Mouse (Mus musculus): ENCODE data around the gene Zfp768.
"Not testable (repeated sequence)": the region's sequence is repeated elsewhere in the genome, so short reads cannot be mapped to it uniquely, and the experiment has no call there.

Gene Zfp768

DNA sequence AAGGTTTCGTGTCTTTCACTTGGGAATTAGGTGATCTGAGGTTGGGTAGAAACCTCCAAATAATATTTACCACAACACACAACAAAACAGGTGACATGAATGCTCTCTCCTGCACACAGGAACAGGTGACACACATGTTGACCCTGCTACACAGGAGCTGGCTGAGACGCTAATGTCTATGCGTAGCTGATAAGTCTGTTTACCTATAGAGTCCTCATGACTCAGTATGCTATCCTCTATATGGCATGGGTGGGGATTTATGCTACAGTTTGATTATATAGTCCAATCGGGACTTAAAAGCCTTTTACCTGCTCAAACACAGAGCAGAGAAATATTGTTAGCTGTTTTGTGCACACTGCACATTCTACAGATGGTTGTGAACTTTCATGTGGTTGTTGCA lies 14.9 kb upstream of the Zfp768 start:
- no peak for ATAC-seq (ENCODE audit: insufficient number of reproducible peaks, low FRiP score, low TSS enrichment)

DNA sequence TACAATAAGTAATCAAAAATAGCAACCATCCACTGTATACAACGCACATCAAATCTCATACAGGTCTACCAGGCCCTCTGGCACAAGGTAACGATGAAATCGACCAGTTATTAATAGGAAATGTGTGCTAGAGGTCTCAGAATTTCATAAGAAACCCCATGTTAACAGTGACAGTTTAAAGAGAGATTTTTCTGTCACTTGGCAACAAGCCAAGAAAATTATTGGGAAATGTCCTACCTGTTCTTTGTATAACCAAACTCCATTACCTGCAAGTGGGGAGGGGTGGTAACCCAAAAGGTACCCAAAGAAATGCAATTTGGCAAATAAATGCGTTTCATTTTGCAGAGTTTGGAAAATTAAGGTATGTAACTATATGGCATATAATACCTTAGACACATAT lies 13.1 kb upstream of the Zfp768 start:
- ATAC-seq (ENCODE audit: insufficient number of reproducible peaks, low FRiP score, low TSS enrichment), result no peak

GRCm38 (mm10) chr7:127357871-127358270 lies 12.5 kb upstream of the Zfp768 start:
- no peak for ATAC-seq (ENCODE audit: insufficient number of reproducible peaks, low FRiP score, low TSS enrichment)

GRCm38 (mm10) chr7:127355796-127356195 lies 10.4 kb upstream of the Zfp768 start:
- no peak for ATAC-seq (ENCODE audit: insufficient number of reproducible peaks, low FRiP score, low TSS enrichment)

DNA sequence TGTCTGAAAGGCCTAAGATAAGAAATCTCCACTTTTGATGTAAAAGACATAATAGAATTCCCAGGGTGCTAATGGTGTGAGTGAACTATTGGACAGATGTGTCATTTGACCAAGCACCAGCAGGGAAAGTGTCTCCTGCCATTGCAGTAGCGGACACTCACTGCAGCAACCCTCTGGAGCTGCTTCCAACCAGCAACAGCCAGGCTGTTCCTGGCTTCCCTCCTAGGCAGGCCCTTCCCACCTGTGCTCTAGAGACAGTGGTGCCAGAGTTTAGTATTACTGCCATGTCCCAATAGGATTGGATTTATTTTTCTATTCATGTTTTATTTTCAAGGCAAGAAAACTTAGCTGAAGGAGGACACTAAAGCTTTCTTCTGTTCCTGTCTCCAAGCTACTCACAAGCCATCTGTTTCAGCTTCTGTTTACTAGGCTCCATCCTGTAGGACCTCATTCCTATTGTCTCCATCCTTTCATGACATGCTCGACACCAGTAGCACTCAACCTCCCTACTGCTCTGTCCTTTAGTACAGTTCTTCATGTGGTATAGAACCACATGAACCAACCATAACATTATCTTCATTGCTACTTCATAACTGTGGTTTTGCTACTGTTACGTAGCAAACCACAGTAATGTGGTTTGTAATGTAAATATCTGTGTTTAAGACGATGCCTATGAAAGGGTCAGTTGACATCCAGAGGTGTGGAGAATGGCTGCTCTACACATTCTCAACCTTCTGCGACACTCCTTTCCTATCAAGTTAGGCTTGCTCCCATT lies 6.0 kb upstream of the Zfp768 start:
- ATAC-seq (ENCODE audit: insufficient number of reproducible peaks, low FRiP score, low TSS enrichment), result no peak

- ATAC-seq (ENCODE audit: insufficient number of reproducible peaks, low FRiP score, low TSS enrichment), result no peak
Observed at GRCm38 (mm10) chr7:127346676-127347075, 1.3 kb upstream of the Zfp768 start.

GRCm38 (mm10) chr7:127345092-127345491 lies 297 bp downstream of the Zfp768 start:
- ATAC-seq (ENCODE audit: insufficient number of reproducible peaks, low FRiP score, low TSS enrichment), result no peak

GRCm38 (mm10) chr7:127344371-127344770 lies 1.0 kb downstream of the Zfp768 start:
- no peak for ATAC-seq (ENCODE audit: insufficient number of reproducible peaks, low FRiP score, low TSS enrichment)

- ATAC-seq (ENCODE audit: insufficient number of reproducible peaks, low FRiP score, low TSS enrichment), result no peak
Observed at GRCm38 (mm10) chr7:127343351-127344019, 1.9 kb downstream of the Zfp768 start.

- ATAC-seq (ENCODE audit: insufficient number of reproducible peaks, low FRiP score, low TSS enrichment), result no peak
Observed at GRCm38 (mm10) chr7:127342888-127343287, 2.5 kb downstream of the Zfp768 start.

DNA sequence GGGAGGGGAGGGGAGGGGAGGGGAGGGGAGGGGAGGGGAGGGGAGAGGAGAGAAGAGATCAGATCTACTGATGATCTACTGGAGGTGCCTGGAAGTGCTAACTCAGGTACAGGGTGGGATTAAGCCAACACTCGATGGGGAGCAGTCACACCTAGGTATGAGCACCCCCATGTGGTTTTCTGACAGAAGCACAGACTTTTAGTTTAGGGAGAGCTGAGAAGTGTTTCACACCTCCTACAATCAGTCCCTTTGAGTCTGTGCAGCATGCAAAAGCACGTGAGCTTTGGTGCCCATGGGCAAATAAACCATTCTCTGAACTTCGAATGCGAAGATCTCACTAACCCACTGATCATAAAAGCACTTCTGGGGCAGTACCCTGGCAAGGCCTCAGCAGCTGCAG lies 3.1 kb downstream of the Zfp768 start:
- no peak for ATAC-seq (ENCODE audit: insufficient number of reproducible peaks, low FRiP score, low TSS enrichment)

GRCm38 (mm10) chr7:127341861-127342260 lies 3.5 kb downstream of the Zfp768 start:
- ATAC-seq (ENCODE audit: insufficient number of reproducible peaks, low FRiP score, low TSS enrichment), result not testable (repeated sequence)

DNA sequence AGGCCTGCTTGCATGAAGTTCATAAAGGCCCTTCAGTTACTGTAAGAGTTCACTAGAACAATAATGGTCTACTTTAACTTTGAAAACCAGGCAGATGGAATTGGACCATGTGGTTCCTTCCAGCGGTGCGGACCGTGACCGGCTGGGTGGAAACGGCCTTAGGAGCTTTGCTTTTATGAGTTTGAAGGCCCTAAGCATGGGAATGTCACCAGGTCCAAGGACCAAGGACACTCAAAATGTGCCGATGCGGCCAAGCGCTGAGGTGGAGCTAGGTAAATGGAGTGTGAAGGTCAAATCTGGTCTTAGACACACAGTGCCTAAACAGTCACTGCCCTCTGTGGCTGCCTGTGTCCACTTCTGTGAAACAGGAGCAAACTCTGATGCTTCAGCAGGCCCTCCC lies 4.0 kb downstream of the Zfp768 start:
- ATAC-seq (ENCODE audit: insufficient number of reproducible peaks, low FRiP score, low TSS enrichment), result no peak

DNA sequence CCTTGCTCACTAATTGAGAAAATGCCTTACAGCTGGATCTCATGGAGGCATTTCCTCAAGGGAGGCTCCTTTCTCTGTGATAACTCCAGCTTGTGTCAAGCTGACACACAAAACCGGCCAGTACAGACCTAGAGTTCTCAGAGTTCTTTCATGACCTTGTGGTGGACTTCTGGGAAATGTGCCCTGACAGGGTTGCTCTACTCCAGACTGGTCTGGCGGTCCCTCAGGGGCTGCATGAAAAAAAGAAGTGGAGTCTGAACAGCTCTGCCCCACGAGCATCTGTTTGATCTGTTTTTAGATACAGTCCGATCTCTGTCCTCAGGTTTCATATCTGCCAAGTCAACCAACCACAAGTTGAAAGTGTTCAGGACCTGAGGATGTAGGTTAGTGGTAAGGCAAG lies 7.8 kb downstream of the Zfp768 start:
- ATAC-seq (ENCODE audit: insufficient number of reproducible peaks, low FRiP score, low TSS enrichment), result no peak

GRCm38 (mm10) chr7:127335604-127336003 lies 9.8 kb downstream of the Zfp768 start:
- no peak for ATAC-seq (ENCODE audit: insufficient number of reproducible peaks, low FRiP score, low TSS enrichment)

- ATAC-seq (ENCODE audit: insufficient number of reproducible peaks, low FRiP score, low TSS enrichment), result no peak
Observed at GRCm38 (mm10) chr7:127333240-127333639, 12.1 kb downstream of the Zfp768 start.

DNA sequence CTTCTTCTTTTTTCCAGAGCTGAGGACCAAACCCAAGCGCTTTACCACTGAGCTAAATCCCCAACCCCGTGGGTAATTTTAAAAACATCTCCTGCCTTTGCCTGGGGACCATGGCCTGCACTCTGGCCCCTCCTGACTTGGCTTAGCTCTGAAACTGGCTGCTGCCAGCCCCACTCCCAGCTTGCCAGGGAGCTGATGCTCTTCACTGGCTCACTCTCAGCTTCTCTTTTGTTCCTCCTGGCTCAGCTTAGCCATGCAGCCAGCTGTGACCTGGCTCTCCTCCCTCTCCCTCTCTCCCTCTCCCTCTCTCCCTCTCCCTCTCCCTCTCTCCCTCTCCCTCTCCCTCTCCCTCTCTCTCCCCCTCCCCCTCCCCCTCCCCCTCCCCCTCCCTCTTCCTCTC lies 18.7 kb downstream of the Zfp768 start:
- ATAC-seq (ENCODE audit: insufficient number of reproducible peaks, low FRiP score, low TSS enrichment), result no peak

DNA sequence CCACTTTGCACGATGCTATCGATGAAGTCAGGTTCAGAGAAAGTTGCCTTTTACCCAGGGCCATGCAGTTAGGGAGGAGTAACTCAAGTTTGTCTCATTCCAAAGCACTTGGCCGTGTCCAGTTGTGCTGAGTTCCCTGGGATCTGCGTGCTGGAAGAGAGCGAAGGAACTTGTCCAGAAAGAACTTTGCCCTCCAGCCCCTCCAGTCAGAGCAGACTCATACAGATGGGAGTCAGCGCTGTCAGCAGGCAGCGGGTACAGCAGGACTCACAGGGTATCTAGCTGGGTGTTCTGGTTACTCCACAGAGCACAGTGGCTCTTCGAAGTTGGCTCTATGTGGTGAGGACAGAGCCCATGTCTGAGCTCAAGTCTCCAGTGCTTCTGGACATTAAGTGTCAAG lies 19.8 kb downstream of the Zfp768 start:
- ATAC-seq (ENCODE audit: insufficient number of reproducible peaks, low FRiP score, low TSS enrichment), result no peak

DNA sequence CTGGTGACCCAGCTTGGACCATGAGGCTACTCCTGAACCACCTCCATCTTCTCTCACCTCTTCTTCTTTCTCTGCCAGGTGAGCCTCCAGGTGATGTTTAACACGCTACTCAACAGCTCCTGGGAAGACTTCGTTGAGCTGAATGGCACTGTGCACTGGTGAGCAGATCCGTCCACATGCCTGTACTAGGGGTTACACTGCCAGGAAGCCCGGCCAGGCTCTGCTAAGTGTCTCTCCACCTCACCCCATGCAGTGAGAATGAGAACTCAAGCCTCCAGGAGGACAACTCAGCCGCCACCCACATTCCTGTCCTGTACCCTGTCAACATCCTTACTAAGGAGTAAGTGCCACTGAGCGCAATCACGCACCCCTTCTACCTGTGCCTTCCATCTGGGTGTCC lies 20.4 kb downstream of the Zfp768 start:
- no peak for ATAC-seq (ENCODE audit: insufficient number of reproducible peaks, low FRiP score, low TSS enrichment)

- no peak for ATAC-seq (ENCODE audit: insufficient number of reproducible peaks, low FRiP score, low TSS enrichment)
Observed at GRCm38 (mm10) chr7:127322085-127322484, 23.3 kb downstream of the Zfp768 start.

- ATAC-seq (ENCODE audit: insufficient number of reproducible peaks, low FRiP score, low TSS enrichment), result no peak
Observed at GRCm38 (mm10) chr7:127321106-127321505, 24.3 kb downstream of the Zfp768 start.

GRCm38 (mm10) chr7:127313912-127314311 lies 31.5 kb downstream of the Zfp768 start:
- no peak for ATAC-seq (ENCODE audit: insufficient number of reproducible peaks, low FRiP score, low TSS enrichment)

All from cerebellum, adult (tissue).